Mouse (Mus musculus) embryonic facial prominence, embryonic 11.5 days (tissue): ENCODE data around the gene Serinc3. TPM values are rescaled to one million over a fixed set of nuclear protein-coding genes. Genes with fewer than 3 reads are reported as not detected.
"Not testable (repeated sequence)": the region's sequence is repeated elsewhere in the genome, so short reads cannot be mapped to it uniquely, and the experiment has no call there.

ENCODE experiments used
- ATAC-seq: fragments of 200-750 bp; cut with Nextera tagmentation; replicated peaks from 2 replicates; pipeline ENCODE4 v1.8.0; 2017; ENCODE audit warnings: low read depth; ENCODE audit not compliant: insufficient number of reproducible peaks, low FRiP score, low TSS enrichment
- DNase-seq: peaks from one replicate; pipeline ENCODE4 v3.0.0-alpha.2; 2015; ENCODE audit warnings: low spot score
- H3K27ac ChIP-seq: fragments of 300-500 bp; sonication (generic); replicated peaks from 2 replicates; pipeline ENCODE4 v1.5.1; 2014; ENCODE audit warnings: mild to moderate bottlenecking, low read depth, low read length, control low read depth
- H3K27me3 ChIP-seq: fragments of 300-500 bp; sonication (generic); 2 replicates; pipeline ENCODE4 v1.6.1; 2014; ENCODE audit warnings: mild to moderate bottlenecking, low read length, moderate library complexity, mixed read lengths; ENCODE audit not compliant: control insufficient read depth, insufficient read depth
- H3K36me3 ChIP-seq: fragments of 300-500 bp; sonication (generic); replicated peaks from 2 replicates; pipeline ENCODE4 v1.6.1; 2014; ENCODE audit warnings: low read depth, mild to moderate bottlenecking, low read length, moderate library complexity, mixed read lengths; ENCODE audit not compliant: control insufficient read depth, insufficient read depth
- H3K4me1 ChIP-seq: fragments of 300-500 bp; sonication (generic); 2 replicates; pipeline ENCODE4 v1.6.1; 2014; ENCODE audit warnings: low read length, mixed read lengths; ENCODE audit not compliant: control insufficient read depth, insufficient read depth
- H3K4me2 ChIP-seq: fragments of 300-500 bp; sonication (generic); 2 replicates; pipeline ENCODE4 v1.6.1; 2014; ENCODE audit warnings: low read depth, mild to moderate bottlenecking, control low read depth, low read length, moderate library complexity
- H3K4me3 ChIP-seq: fragments of 300-500 bp; sonication (generic); 2 replicates; pipeline ENCODE4 v1.5.1; 2014; ENCODE audit warnings: low read depth, low read length, control low read depth
- H3K9ac ChIP-seq: fragments of 300-500 bp; sonication (generic); replicated peaks from 2 replicates; pipeline ENCODE4 v1.6.1; 2014; ENCODE audit warnings: mild to moderate bottlenecking, control low read depth, low read length
- H3K9me3 ChIP-seq: fragments of 300-500 bp; sonication (generic); replicated peaks from 2 replicates; pipeline ENCODE4 v1.6.1; 2016; ENCODE audit warnings: mild to moderate bottlenecking, low read length, inconsistent platforms, mixed read lengths; ENCODE audit not compliant: control insufficient read depth
- WGBS: fragments of 180-500 bp; shearing (Covaris S2); extraction: QIAGEN DNeasy Blood & Tissue Kit; methylation state at CpG from one replicate; pipeline ENCODE4 v1.1.7; 2014; 5-methylcytosine and 5-hydroxymethylcytosine counted together
- polyA plus RNA-seq: library from polyadenylated mRNA; unstranded; fragments of >200 nt; fragmentation: Nextera tagmentation; extraction: Ambion mirVana; gene quantifications from 2 replicates; pipeline ENCODE4 v1.2.1, GENCODE M21; 2014

Gene Serinc3
- polyA plus RNA-seq, 1 experiment from 2014 or later = 26.0 TPM

DNA sequence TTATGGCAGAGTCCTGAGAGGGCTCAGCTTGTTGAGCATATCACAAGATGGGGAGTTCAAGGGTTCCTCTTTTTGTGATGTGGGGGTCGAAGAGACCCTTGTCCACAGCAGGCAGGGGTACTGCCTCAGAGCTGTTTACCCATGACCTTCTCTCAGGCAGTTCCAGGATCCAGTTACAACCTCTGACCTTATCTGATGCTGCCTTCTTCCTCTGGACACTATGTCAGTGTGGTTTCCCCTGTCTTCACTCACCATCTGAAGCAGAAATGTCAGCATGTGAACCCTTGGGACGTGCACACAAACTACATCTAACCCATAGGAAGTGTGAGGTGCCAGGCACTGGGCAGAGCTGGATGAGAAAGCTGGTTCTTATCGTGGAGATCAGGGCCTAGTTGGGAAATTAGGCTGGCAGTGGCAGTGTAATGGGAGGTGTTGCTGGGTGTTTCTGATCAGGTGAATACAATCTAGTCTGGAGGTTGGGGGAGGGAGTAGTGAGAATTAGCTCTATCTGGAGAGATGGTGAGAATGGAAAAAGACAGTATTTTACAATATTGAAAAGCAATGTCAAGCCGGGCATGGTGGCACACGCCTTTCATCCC, 15.3 kb upstream of the Serinc3 start:
- 66% methylated on average over 5 of the region's 5 CpGs for WGBS
- Histone ChIP-seq H3K4me3 (no peak overlapping the region), H3K4me1 (no peaks in the 10 kb centered on the region), H3K4me2 (no peak overlapping the region), H3K9ac (no peak overlapping the region), H3K27ac (no peak overlapping the region), H3K36me3 (no peaks in the 10 kb centered on the region), H3K9me3 (no peaks in the 10 kb centered on the region), H3K27me3 (no peaks in the 10 kb centered on the region)
- ATAC-seq (no peak), DNase-seq (no peak)

DNA sequence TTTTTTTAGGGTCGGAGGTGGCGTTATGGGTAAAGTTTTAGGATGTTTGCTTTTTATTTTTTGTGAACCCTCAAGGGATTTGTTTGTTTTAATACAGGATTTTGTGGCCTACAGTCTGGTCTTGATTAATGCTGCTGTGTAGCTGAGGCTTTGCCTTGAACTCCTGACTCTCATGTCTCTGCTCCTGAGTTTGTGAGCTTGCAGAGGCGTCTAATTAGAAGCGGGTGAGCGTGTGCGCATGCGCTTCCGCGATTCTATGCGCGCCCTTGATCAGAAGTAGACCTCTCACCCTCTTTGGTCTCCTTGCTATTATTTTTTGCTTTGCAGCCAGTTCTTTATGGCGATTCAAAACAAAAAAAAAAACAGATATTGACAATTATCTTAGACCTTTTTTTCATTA, 14.5 kb upstream of the Serinc3 start:
- Histone ChIP-seq H3K4me2 (peak overlapping the region; percentile 46), H3K9me3 (no peaks in the 10 kb centered on the region), H3K4me3 (peak overlapping the region; percentile 77), H3K9ac (no peak overlapping the region; the same call in 1 of the 2 replicates), H3K36me3 (no peaks in the 10 kb centered on the region), H3K27me3 (no peaks in the 10 kb centered on the region), H3K4me1 (no peaks in the 10 kb centered on the region), H3K27ac (peak overlapping the region; percentile 28; the same call in 1 of the 2 replicates)
- DNase-seq (peak; percentile 31), ATAC-seq (no peak)
- 65% methylated on average over 12 of the region's 12 CpGs for WGBS

DNA sequence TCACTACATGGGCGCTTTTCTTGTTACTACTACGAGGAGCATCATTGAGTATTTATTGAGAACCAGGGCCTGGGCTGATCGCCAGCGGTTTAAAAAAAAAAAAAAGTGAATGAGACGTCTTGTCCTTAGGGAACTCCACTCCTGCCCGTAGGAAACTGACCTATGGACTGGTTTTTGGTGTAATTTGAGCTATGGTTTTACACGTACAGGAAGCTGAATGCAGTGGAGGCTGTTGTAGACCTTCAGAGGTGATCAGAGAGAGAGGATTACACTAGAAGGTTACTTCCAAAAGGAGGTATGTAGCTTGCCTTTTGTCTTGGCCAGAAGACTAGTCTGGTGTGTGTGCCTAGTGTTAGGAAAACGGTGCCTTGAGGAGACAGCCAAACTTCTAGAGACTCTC, 14.0 kb upstream of the Serinc3 start:
- DNase-seq (no peak), ATAC-seq (no peak)
- Histone ChIP-seq H3K4me2 (peak overlapping the region; percentile 46), H3K27ac (peak overlapping the region; percentile 28; the same call in 1 of the 2 replicates), H3K9me3 (no peaks in the 10 kb centered on the region), H3K4me3 (peak overlapping the region; percentile 77), H3K27me3 (no peaks in the 10 kb centered on the region), H3K36me3 (no peaks in the 10 kb centered on the region), H3K9ac (peak overlapping the region; percentile 81), H3K4me1 (no peaks in the 10 kb centered on the region)
- WGBS = under 1% methylated on average over 8 of the region's 8 CpGs

DNA sequence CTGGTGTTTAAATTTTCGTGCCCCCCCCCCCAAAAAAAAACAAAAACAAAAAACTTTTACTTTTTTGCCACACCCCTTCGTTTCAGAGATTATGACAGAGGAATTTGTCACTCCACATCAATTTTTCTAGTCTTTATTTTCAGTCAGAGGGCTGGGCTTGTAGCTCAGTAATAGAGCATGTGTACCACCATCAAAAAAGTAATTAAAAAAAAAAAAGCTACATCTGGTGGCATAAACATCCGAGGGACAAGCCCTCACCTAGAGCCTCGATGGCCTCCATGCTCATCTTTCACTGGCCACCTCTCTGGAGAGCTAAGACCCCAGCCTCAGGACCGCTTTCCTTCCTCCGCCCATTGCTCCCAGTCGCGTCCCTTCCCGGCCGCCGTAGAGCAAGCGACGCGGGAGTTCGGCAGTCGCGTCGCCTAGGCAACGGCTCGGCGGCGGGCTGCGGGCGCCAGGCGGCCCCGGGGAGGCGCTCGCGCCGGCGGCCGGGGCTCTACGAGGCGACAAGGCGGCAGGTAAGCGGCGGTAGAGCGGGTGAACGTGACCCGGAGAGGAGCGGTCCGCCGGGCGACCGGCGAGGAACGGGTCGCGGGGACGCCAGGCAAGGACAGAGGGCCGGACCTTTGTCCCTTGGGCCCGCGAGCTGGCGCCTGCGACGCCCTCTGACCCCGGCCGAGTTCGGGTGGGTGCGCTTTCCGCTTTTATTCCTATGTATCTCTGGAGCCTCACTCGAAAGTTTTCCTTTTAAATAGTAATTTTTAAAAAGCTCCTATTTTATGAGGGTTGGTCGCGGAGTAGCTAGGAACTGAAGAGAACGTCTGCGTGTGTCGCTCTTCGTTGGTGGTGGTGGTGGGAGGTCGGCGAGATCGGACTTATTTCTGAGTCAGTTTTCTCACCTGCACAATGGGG, 13.3 kb upstream of the Serinc3 start, which contains the start of gene Pkig:
Pkig (plus strand) TSS at position 412 of the 912 bp plus-strand sequence.
- H3K27ac ChIP-seq = peak within 1 kb of the TSS; percentile 48; the same call in 1 of the 2 replicates
- ATAC-seq (peak; percentile 87), DNase-seq (peak; percentile 94)
- no peaks in the 10 kb centered on the region for H3K27me3 ChIP-seq
- no peaks in the 10 kb centered on the region for H3K36me3 ChIP-seq
- H3K9me3 ChIP-seq = no peaks in the 10 kb centered on the region
- peak within 1 kb of the TSS; percentile 46 for H3K4me2 ChIP-seq
- H3K4me1 ChIP-seq = no peaks in the 10 kb centered on the region
- peak within 1 kb of the TSS; percentile 81 for H3K9ac ChIP-seq
- under 1% methylated on average over 71 of the region's 71 CpGs for WGBS
- H3K4me3 ChIP-seq = peak within 1 kb of the TSS; percentile 77

DNA sequence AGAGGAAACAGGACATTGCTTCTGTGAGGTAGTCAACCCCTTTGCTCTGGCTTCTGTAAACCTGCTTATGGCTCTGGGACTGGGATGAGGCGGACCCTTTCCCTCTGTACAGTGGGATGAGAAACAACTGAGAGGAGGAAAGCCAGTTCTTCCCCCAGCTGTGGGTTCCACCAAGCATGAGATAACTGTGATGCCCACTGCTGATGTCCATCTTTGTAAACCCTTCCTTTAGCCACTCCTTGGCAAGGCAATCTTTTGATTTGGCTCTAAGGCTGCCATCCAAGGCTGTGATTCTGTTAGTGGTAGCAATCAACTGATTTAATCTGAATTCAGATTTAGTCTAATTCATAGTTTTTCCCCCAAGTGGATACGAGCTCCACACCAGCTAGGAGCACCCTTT, 12.6 kb upstream of the Serinc3 start:
- 82% methylated on average over 2 of the region's 2 CpGs for WGBS
- no peak overlapping the region for H3K27ac ChIP-seq
- DNase-seq = no peak

DNA sequence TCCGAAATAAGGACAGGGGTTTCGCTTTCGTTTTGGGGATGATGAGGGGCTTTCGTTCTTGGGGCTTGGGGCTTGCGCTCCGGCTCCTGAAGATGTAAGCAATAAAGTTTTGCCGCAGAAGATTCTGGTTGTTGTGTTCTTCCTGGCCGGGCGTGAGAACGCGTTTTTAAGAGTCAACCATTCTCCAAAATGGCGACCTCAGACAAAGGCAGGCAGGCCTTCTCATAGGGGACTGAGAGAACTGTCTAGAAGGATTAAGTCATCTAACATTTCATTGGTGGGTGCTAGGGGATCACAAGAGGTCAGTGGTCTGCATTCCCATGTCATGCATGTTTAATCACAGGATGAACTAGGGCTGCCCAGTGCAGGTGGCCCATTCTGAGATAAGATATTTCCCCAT, 10.8 kb upstream of the Serinc3 start:
- WGBS = 94% methylated on average over 8 of the region's 12 CpGs
- not testable (repeated sequence) for H3K36me3 ChIP-seq, H3K27me3 ChIP-seq, H3K4me1 ChIP-seq, H3K9me3 ChIP-seq, H3K4me3 ChIP-seq, H3K9ac ChIP-seq, DNase-seq, H3K4me2 ChIP-seq, H3K27ac ChIP-seq, ATAC-seq

More for the DNA sequence above, 12.6 kb upstream of the Serinc3 start:
- no peak for ATAC-seq
- no peak overlapping the region for H3K9ac ChIP-seq
- H3K27me3 ChIP-seq = no peaks in the 10 kb centered on the region
- no peaks in the 10 kb centered on the region for H3K36me3 ChIP-seq
- H3K4me3 ChIP-seq = no peak overlapping the region
- no peak overlapping the region for H3K4me2 ChIP-seq
- no peaks in the 10 kb centered on the region for H3K9me3 ChIP-seq
- no peaks in the 10 kb centered on the region for H3K4me1 ChIP-seq

DNA sequence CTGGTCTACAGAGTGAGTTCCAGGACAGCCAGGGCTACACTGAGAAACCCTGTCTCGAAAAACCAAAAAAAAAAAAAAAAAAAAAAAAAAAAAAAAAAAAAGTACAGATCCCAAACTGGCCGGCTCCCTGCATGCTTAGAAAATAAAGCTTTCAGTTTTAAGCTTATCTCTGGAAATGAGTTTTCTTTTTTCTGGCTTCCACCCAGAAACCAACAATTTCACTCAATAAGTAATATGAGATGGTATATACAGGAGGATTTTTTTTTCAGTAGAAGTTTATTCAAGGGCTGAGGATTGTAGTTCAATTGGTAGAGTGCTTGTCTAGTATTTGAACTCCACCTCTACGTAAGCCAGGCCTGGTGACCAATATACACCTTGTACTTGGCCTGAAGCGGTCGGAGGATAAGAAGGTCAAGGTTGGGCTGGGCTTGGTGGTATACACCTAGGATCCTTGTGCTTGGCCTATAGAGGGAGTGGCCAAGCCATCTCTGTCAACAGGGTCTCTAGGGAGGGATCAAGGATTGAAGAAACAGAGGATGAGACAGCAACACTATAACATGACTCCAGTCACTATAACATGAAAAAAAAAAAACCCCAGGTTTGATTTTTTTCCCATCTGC, 1.6 kb upstream of the Serinc3 start:
- 91% methylated on average over 5 of the region's 5 CpGs for WGBS
- Histone ChIP-seq H3K4me3 (no peak overlapping the region), H3K9me3 (0 out of 2 replicates have a peak, but pooled peaks cover 3% of the 10 kb centered on the region), H3K27me3 (no peaks in the 10 kb centered on the region), H3K4me1 (no peaks in the 10 kb centered on the region), H3K27ac (no peak overlapping the region), H3K4me2 (no peak overlapping the region), H3K36me3 (no peaks in the 10 kb centered on the region), H3K9ac (no peak overlapping the region)
- ATAC-seq (no peak), DNase-seq (no peak)
